Comparison of ENCODE assay signal across 13 mouse cellular contexts in the genomic region with DNA sequence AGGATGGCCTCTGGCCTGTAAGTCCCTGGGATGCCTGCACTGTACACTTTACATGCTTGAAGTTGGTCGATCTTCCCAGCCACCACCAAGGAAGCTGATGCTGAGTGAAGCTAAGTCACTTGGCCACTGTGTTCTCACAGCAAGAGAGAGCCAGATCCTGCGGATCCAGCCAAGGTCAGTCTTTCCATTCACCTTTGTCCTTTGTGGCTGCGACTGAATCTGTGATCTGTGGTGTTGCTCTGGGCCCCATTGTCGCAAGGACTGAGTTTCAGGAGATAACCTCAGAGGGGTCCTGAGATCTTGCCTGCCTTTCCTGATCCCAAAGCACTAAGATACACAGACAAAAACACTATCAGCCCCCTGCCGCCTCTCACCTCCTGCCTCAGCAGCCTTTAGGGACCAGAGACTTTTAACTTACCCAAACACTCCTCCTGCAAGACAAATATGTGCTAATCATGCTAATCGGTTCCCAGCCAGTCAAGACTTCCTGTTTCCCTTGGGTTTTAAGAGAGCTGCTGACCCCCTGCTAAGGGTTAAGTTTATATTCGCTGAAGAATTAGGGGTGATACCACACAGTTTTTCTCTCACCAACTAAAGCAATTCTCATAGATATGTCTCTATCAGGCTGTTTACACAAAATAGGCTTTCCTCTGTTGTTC.
A peak's percentile ranks its signal among the peaks of the same experiment; 100 is the strongest.
DNase-seq lines count a peak whose midpoint lies in the region; ATAC-seq and TF ChIP-seq lines count a peak whose summit lies in the region.
"Had no signal": no experiment of that assay in that cellular context is flagged by ENCODE, and none has a peak within 500 bp of the region (broad histone marks: within the 10 kb centered on the region; RNA-seq: fewer than 3 reads in every experiment).

No protein-coding gene starts in this region.

- H3K4me3 ChIP-seq in heart, embryonic 15.5 days: no peak overlapping the region
- no peak overlapping the region for H3K4me3 ChIP-seq in liver, embryonic 11.5 days (ENCODE audit: low read depth, low read length)
- H3K4me3 ChIP-seq in cortical plate, adult 2 months (ENCODE audit: insufficient read depth, low read length): no peak overlapping the region
- H3K4me3 ChIP-seq in midbrain, postnatal 0 days (ENCODE audit: low read depth, low read length): no peak overlapping the region
- H3K4me3 ChIP-seq: myocyte had no signal

- H3K4me1 ChIP-seq in heart, embryonic 15.5 days (replicated peaks): peaks cover 20% of the 10 kb centered on the region
- H3K4me1 ChIP-seq in liver, embryonic 11.5 days (replicated peaks; ENCODE audit: control insufficient read depth, insufficient read depth, low read length): peaks cover 13% of the 10 kb centered on the region
- H3K4me1 ChIP-seq in cortical plate, adult 2 months (ENCODE audit: control insufficient read depth, insufficient read depth, low read length): no peaks in the 10 kb centered on the region
- H3K4me1 ChIP-seq in midbrain, postnatal 0 days (ENCODE audit: insufficient read depth, low read length): no peaks in the 10 kb centered on the region

- no peak overlapping the region for H3K9ac ChIP-seq in heart, embryonic 15.5 days
- no peak overlapping the region for H3K9ac ChIP-seq in liver, embryonic 11.5 days (ENCODE audit: low read depth, low read length)
- H3K9ac ChIP-seq in midbrain, postnatal 0 days (replicated peaks; ENCODE audit: low read length, poor library complexity, severe bottlenecking): no peak overlapping the region

- TF ChIP-seq CTCF in cortical plate, adult 2 months (IDR thresholded peaks at IDR 0.05; ENCODE audit: extremely low read depth, insufficient read depth, low read length): no peak
- no peak for TF ChIP-seq CTCF in midbrain, postnatal 0 days (IDR thresholded peaks at IDR 0.05)

- H3K27ac ChIP-seq in heart, embryonic 15.5 days: no peak overlapping the region; the same call in 1 of the 2 replicates
- no peak overlapping the region for H3K27ac ChIP-seq in liver, embryonic 11.5 days (ENCODE audit: low read depth, low read length)
- peak overlapping the region; percentile 21; the same call in 1 of the 2 replicates for H3K27ac ChIP-seq in cortical plate, adult 2 months (ENCODE audit: insufficient read depth, low read length)
- H3K27ac ChIP-seq in midbrain, postnatal 0 days (ENCODE audit: low read depth, low read length): no peak overlapping the region

- H3K4me2 ChIP-seq in heart, embryonic 15.5 days: no peak overlapping the region
- no peak overlapping the region for H3K4me2 ChIP-seq in liver, embryonic 11.5 days
- H3K4me2 ChIP-seq in midbrain, postnatal 0 days (ENCODE audit: low read depth, low read length, poor library complexity, severe bottlenecking): no peak overlapping the region
- H3K4me2 ChIP-seq: midbrain, embryonic 11.5 days had no signal

- TF ChIP-seq POLR2A in cortical plate, adult 2 months (IDR thresholded peaks at IDR 0.05; ENCODE audit: extremely low read depth, insufficient read depth, low read length): no peak

- WGBS in heart, embryonic 15.5 days: 27% methylated on average over 7 of the region's 7 CpGs
- 17% methylated on average over 7 of the region's 7 CpGs for WGBS in liver, embryonic 11.5 days
- WGBS in midbrain, postnatal 0 days: 45% methylated on average over 7 of the region's 7 CpGs

- H3K36me3 ChIP-seq in heart, embryonic 15.5 days: no peaks in the 10 kb centered on the region
- no peaks in the 10 kb centered on the region for H3K36me3 ChIP-seq in liver, embryonic 11.5 days (ENCODE audit: control insufficient read depth, insufficient read depth, low read length)
- H3K36me3 ChIP-seq in midbrain, postnatal 0 days (ENCODE audit: insufficient read depth, low read length): no peaks in the 10 kb centered on the region

- H3K27me3 ChIP-seq in heart, embryonic 15.5 days: no peaks in the 10 kb centered on the region
- no peaks in the 10 kb centered on the region for H3K27me3 ChIP-seq in liver, embryonic 11.5 days (replicated peaks; ENCODE audit: control insufficient read depth, insufficient read depth, low read length)
- H3K27me3 ChIP-seq in midbrain, postnatal 0 days (ENCODE audit: insufficient read depth, low read length): no peaks in the 10 kb centered on the region

- no peak for DNase-seq in heart, adult 9 months (ENCODE audit: low spot score in 2 of 2)
- DNase-seq in liver, embryonic 11.5 days (ENCODE audit: low spot score): no peak
- DNase-seq in liver: no peak
- no peak for DNase-seq in midbrain, postnatal 0 days (ENCODE audit: low spot score)
- DNase-seq: cerebellum, adult 9-11 months; heart, postnatal 36 days; lung, postnatal 14 days had no signal

- H3K9me3 ChIP-seq in heart, embryonic 15.5 days (replicated peaks): no peaks in the 10 kb centered on the region
- H3K9me3 ChIP-seq in liver, embryonic 11.5 days (ENCODE audit: control insufficient read depth, low read length): no peaks in the 10 kb centered on the region
- H3K9me3 ChIP-seq in midbrain, postnatal 0 days (ENCODE audit: low read length): no peaks in the 10 kb centered on the region

- ATAC-seq in heart, embryonic 15.5 days (replicated peaks; ENCODE audit: insufficient number of reproducible peaks, insufficient read depth, low FRiP score, low read depth): peak; percentile 77
- ATAC-seq in liver, embryonic 11.5 days (replicated peaks; ENCODE audit: low FRiP score): peak; percentile 21; the same call in 1 of the 2 replicates
- ATAC-seq in megakaryocyte progenitor cell, adult 5-6 weeks (replicated peaks; ENCODE audit: poor library complexity): peak; percentile 44
- ATAC-seq in midbrain, postnatal 0 days (ENCODE audit: low FRiP score): no peak
- ATAC-seq: forebrain, embryonic 16.5 days had no signal
